Mouse (Mus musculus) spleen, postnatal 10 days (tissue): ENCODE results near the gene Abcc1.

Experiments used
- DNase-seq, 2 experiments: peaks; one replicate each; pipeline ENCODE4 v3.0.0; 2021 to 2022; ENCODE audit warnings: low spot score in 2 of 2

Gene Abcc1

GRCm38 (mm10) chr16:14501649-14502360 lies 140.4 kb downstream of the Abcc1 start:
- DNase-seq: no peak

GRCm38 (mm10) chr16:14506461-14506860 lies 145.1 kb downstream of the Abcc1 start:
- DNase-seq: no peak
